ENCODE assay signal across 8 mouse cellular contexts in genomic region chr17:25985306-25986294, GRCm38 (mm10). TPM values are rescaled to one million over a fixed set of nuclear protein-coding genes. Genes with fewer than 3 reads are reported as not detected.
DNase-seq lines count a peak whose midpoint lies in the region; ATAC-seq and TF ChIP-seq lines count a peak whose summit lies in the region.

TSS of gene Capn15 (minus strand) at chr17:25985796.

- under 1% methylated on average over 91 of the region's 91 CpGs for WGBS in embryonic facial prominence, embryonic 13.5 days
- under 1% methylated on average over 91 of the region's 91 CpGs for WGBS in kidney, adult 2 months
- WGBS in limb, embryonic 12.5 days = under 1% methylated on average over 91 of the region's 91 CpGs
- under 1% methylated on average over 90 of the region's 91 CpGs for WGBS in midbrain, embryonic 15.5 days
- under 1% methylated on average over 91 of the region's 91 CpGs for WGBS in spleen, adult 2 months

- H3K4me2 ChIP-seq in embryonic facial prominence, embryonic 13.5 days = peak within 1 kb of the TSS; percentile 86
- H3K4me2 ChIP-seq in limb, embryonic 12.5 days = peak within 1 kb of the TSS; percentile 81
- peak within 1 kb of the TSS; percentile 79 for H3K4me2 ChIP-seq in midbrain, embryonic 15.5 days

- peak within 1 kb of the TSS; percentile 96 for H3K9ac ChIP-seq in embryonic facial prominence, embryonic 13.5 days
- peak within 1 kb of the TSS; percentile 91 for H3K9ac ChIP-seq in limb, embryonic 12.5 days (replicated peaks)
- peak within 1 kb of the TSS; percentile 84 for H3K9ac ChIP-seq in midbrain, embryonic 15.5 days

- peaks cover 13% of the 10 kb centered on the region for H3K36me3 ChIP-seq in embryonic facial prominence, embryonic 13.5 days
- peaks cover 5% of the 10 kb centered on the region for H3K36me3 ChIP-seq in kidney, adult 2 months (ENCODE audit: control insufficient read depth, insufficient read depth, low read length)
- peaks cover 19% of the 10 kb centered on the region for H3K36me3 ChIP-seq in limb, embryonic 12.5 days
- H3K36me3 ChIP-seq in midbrain, embryonic 15.5 days (replicated peaks) = peaks cover 9% of the 10 kb centered on the region
- no peaks in the 10 kb centered on the region for H3K36me3 ChIP-seq in spleen, adult 2 months (ENCODE audit: control insufficient read depth, insufficient read depth, low read length)

- TF ChIP-seq POLR2A in kidney, adult 2 months (IDR thresholded peaks at IDR 0.05; ENCODE audit: low read depth, low read length) = no peak
- TF ChIP-seq POLR2A in spleen, adult 2 months (IDR thresholded peaks at IDR 0.05; ENCODE audit: low read depth, low read length) = peak; percentile 30; the same call in 1 of the 2 replicates

- no peaks in the 10 kb centered on the region for H3K9me3 ChIP-seq in embryonic facial prominence, embryonic 13.5 days
- H3K9me3 ChIP-seq in limb, embryonic 12.5 days = no peaks in the 10 kb centered on the region
- H3K9me3 ChIP-seq in midbrain, embryonic 15.5 days = no peaks in the 10 kb centered on the region

- H3K27ac ChIP-seq in embryonic facial prominence, embryonic 13.5 days = peak within 1 kb of the TSS; percentile 88
- peak within 1 kb of the TSS; percentile 58 for H3K27ac ChIP-seq in kidney, adult 2 months (ENCODE audit: insufficient read depth, low read depth, low read length)
- H3K27ac ChIP-seq in limb, embryonic 12.5 days = peak within 1 kb of the TSS; percentile 87
- H3K27ac ChIP-seq in midbrain, embryonic 15.5 days = peak within 1 kb of the TSS; percentile 90
- peak within 1 kb of the TSS; percentile 41 for H3K27ac ChIP-seq in spleen, adult 2 months (ENCODE audit: insufficient read depth, low read length)

- TF ChIP-seq CTCF in kidney, adult 2 months (conservative IDR thresholded peaks at IDR 0.05; ENCODE audit: insufficient read depth, insufficient read length, low read depth, low read length) = no peak
- TF ChIP-seq CTCF in spleen, adult 2 months (IDR thresholded peaks at IDR 0.05; ENCODE audit: extremely low read depth, insufficient read depth, insufficient read length, insufficient replicate concordance) = no peak

- H3K4me3 ChIP-seq in embryonic facial prominence, embryonic 13.5 days = peak within 1 kb of the TSS; percentile 72
- peak within 1 kb of the TSS; percentile 83 for H3K4me3 ChIP-seq in kidney, adult 2 months (ENCODE audit: insufficient read depth, low read depth, low read length)
- H3K4me3 ChIP-seq in limb, embryonic 12.5 days (replicated peaks) = peak within 1 kb of the TSS; percentile 82
- H3K4me3 ChIP-seq in midbrain, embryonic 15.5 days = peak within 1 kb of the TSS; percentile 86
- peak within 1 kb of the TSS; percentile 80 for H3K4me3 ChIP-seq in spleen, adult 2 months (ENCODE audit: extremely low read depth, insufficient read depth, insufficient read length)

- no peaks in the 10 kb centered on the region for H3K27me3 ChIP-seq in embryonic facial prominence, embryonic 13.5 days
- no peaks in the 10 kb centered on the region for H3K27me3 ChIP-seq in kidney, adult 2 months (replicated peaks; ENCODE audit: control insufficient read depth, insufficient read depth, low read length)
- no peaks in the 10 kb centered on the region for H3K27me3 ChIP-seq in limb, embryonic 12.5 days
- H3K27me3 ChIP-seq in midbrain, embryonic 15.5 days (replicated peaks) = no peaks in the 10 kb centered on the region
- H3K27me3 ChIP-seq in spleen, adult 2 months (ENCODE audit: control insufficient read depth, insufficient read depth, low read length) = no peaks in the 10 kb centered on the region

- H3K4me1 ChIP-seq in embryonic facial prominence, embryonic 13.5 days = peaks cover 29% of the 10 kb centered on the region
- H3K4me1 ChIP-seq in kidney, adult 2 months (ENCODE audit: control insufficient read depth, insufficient read depth, low read length) = peaks cover 8% of the 10 kb centered on the region; the same call in 1 of the 2 replicates
- peaks cover 25% of the 10 kb centered on the region for H3K4me1 ChIP-seq in limb, embryonic 12.5 days (replicated peaks)
- H3K4me1 ChIP-seq in midbrain, embryonic 15.5 days = peaks cover 28% of the 10 kb centered on the region
- peaks cover 5% of the 10 kb centered on the region; the same call in 1 of the 2 replicates for H3K4me1 ChIP-seq in spleen, adult 2 months (ENCODE audit: control insufficient read depth, insufficient read depth, insufficient read length)

- ATAC-seq in embryonic facial prominence, embryonic 13.5 days (ENCODE audit: insufficient number of reproducible peaks, insufficient read depth, low FRiP score, low TSS enrichment, low read depth) = peak; percentile 99
- peak; percentile 99 for ATAC-seq in limb, embryonic 12.5 days (ENCODE audit: insufficient number of reproducible peaks, insufficient read depth, low FRiP score, low TSS enrichment, low read depth)
- peak; percentile 99 for ATAC-seq in midbrain, embryonic 15.5 days (replicated peaks)

- peak; percentile 98 for DNase-seq in 3134 (ENCODE audit: extremely low read depth, insufficient read length, low spot score)
- DNase-seq in adrenal gland, postnatal 36 days = peak; percentile 95 to 96
- DNase-seq in heart, adult 18-20 months = peak; percentile 93 to 97
- peak; percentile 97 for DNase-seq in kidney, adult 2 months
- peak; percentile 73 to 90 for DNase-seq in spleen, adult 2 months (ENCODE audit: low read depth in 1 of 2, low spot score in 2 of 2)

RNA-seq across cellular contexts. Expression of gene Capn15, which starts in this region (rescaled TPM):
- total RNA-seq in adrenal gland, postnatal 36 days (2021) = 10 to 100 TPM; 16.7 to 23.8 TPM
- 23.4 and 24.2 TPM in 2 replicates for polyA plus RNA-seq in embryonic facial prominence, embryonic 13.5 days (2015; fragmentation: Nextera tagmentation; extraction: Ambion mirVana)
- total RNA-seq in heart, adult 18-20 months (2021) = 1 to 10 TPM; 6.1 to 8.5 TPM
- polyA plus RNA-seq in kidney, adult 2 months (2012; rRNA removed) = 24.0 and 31.6 TPM in 2 replicates
- 32.8 and 33.9 TPM in 2 replicates for polyA plus RNA-seq in limb, embryonic 12.5 days (2016; fragmentation: Nextera tagmentation; extraction: Ambion mirVana)
- polyA plus RNA-seq in midbrain, embryonic 15.5 days (2015; fragmentation: Nextera tagmentation; extraction: Ambion mirVana) = 22.2 and 23.8 TPM in 2 replicates
- polyA plus RNA-seq in spleen, adult 2 months (2012; rRNA removed) = 35.0 and 45.9 TPM in 2 replicates

Comparison
In these comparisons a context has a peak if more than half of its experiments do, and no peak if none do; other contexts are left out.
1. Peak in every context shown above with its lines: DNase-seq, ATAC-seq, H3K4me3 ChIP-seq and H3K27ac ChIP-seq.